Mouse (Mus musculus) testis, adult 2 months (tissue): ENCODE results near the gene Rnf26. TPM values are rescaled to one million over a fixed set of nuclear protein-coding genes. Genes with fewer than 3 reads are reported as not detected.

Experiments used
- H3K27ac ChIP-seq: fragments of 200-500 bp; 2 replicates; pipeline ENCODE4 v1.5.1; 2012; ENCODE audit warnings: low read depth, low read length; ENCODE audit not compliant: control insufficient read depth, insufficient read depth
- H3K27me3 ChIP-seq: fragments of 200-500 bp; 2 replicates; pipeline ENCODE4 v1.6.1; 2012; ENCODE audit warnings: mild to moderate bottlenecking, low read length, moderate library complexity; ENCODE audit not compliant: control insufficient read depth, insufficient read depth
- H3K36me3 ChIP-seq: fragments of 200-500 bp; 2 replicates; pipeline ENCODE4 v1.6.1; 2012; ENCODE audit warnings: mild to moderate bottlenecking, low read length; ENCODE audit not compliant: control insufficient read depth, insufficient read depth
- H3K4me1 ChIP-seq: fragments of 200-500 bp; 2 replicates; pipeline ENCODE4 v1.6.1; 2012; ENCODE audit warnings: low read length; ENCODE audit not compliant: control insufficient read depth, insufficient read depth
- H3K4me3 ChIP-seq: fragments of 200-500 bp; 2 replicates; pipeline ENCODE4 v1.5.1; 2012; ENCODE audit warnings: low read depth, mild to moderate bottlenecking, low read length, moderate library complexity, mixed read lengths; ENCODE audit not compliant: control insufficient read depth
- CTCF ChIP-seq: fragments of 200-500 bp; IDR thresholded peaks from 2 replicates; pipeline ENCODE4 v1.5.1; 2012; ENCODE audit warnings: low read depth, mild to moderate bottlenecking, inconsistent platforms, low read length, moderate library complexity; ENCODE audit not compliant: control insufficient read depth, insufficient read depth, insufficient replicate concordance
- POLR2A ChIP-seq: fragments of 200-500 bp; IDR thresholded peaks from 2 replicates; pipeline ENCODE4 v1.6.1; 2012; ENCODE audit warnings: low read depth, mild to moderate bottlenecking, inconsistent platforms, low read length, moderate library complexity; ENCODE audit not compliant: control insufficient read depth
- polyA plus RNA-seq: library from polyadenylated mRNA; depleted of rRNA; stranded (reverse); fragments of >200 nt; gene quantifications from 2 replicates; pipeline ENCODE4 v1.2.3, GENCODE M21; 2012

Gene Rnf26
- polyA plus RNA-seq, 1 experiment, result 37.5 TPM

DNA sequence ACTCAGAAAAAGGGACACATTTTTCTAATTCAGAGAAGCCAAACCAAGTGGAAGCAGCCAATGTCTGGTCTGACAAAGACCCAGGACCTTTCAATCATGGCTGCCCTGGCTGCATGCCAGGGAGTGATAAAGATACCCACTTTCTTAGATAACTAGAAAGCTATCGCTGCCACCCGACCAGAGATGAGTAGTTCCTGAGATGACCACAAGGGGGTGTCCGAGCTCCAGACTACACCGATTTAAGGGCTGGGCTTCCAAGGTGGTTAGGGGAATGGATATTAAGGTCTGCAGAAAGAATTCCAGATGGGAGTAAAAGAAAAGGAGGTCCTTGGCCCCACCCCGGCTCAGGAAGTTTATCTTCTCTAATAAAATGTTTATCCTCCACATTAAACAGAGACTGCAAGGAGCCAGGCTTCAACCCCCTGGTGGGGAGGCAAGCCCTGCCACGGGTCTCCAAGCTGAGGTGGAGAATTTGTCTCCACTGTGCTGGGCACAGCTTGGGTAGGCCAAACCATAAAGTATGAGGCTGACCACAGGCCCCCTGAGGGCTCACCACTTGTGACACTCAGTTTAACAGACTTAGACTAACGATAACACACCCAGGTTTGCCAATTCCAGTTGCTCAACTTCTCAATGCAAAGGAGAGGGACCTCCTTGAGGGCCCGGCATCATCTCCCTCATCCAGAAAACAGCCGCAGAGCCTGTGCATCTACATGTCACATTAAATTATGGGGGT, 3.8 kb downstream of the Rnf26 start:
- TF ChIP-seq POLR2A, result no peak
- peak; percentile 58; the same call in 1 of the 2 replicates for TF ChIP-seq CTCF
- Histone ChIP-seq H3K36me3 (no peaks in the 10 kb centered on the region; the same call in 1 of the 2 replicates), H3K27ac (no peak overlapping the region), H3K4me3 (no peak overlapping the region), H3K4me1 (peaks cover 26% of the 10 kb centered on the region), H3K27me3 (no peaks in the 10 kb centered on the region)

DNA sequence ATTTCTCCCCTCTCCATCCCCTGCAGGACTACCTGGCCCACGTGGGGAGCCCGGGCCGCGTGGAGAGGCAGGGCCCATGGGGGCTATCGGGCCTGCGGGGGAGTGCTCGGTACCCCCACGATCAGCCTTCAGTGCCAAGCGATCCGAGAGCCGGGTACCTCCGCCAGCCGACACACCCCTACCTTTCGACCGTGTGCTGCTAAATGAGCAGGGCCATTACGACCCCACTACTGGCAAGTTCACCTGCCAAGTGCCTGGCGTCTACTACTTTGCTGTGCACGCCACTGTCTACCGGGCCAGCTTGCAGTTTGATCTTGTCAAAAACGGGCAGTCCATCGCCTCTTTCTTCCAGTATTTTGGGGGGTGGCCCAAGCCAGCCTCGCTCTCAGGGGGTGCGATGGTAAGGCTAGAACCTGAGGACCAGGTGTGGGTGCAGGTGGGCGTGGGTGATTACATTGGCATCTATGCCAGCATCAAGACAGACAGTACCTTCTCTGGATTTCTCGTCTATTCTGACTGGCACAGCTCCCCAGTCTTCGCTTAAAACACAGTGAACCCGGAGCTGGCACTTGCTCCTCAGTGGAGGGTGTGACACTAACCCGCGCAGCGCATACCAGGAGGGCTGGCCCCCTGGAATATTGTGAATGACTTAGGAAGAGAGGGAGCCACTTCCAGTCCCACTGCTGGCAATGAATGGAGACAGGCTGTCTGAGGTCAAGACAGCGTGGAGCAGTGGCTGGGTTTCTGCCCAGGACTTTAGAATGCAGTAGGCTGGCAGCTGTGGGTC, 4.9 kb downstream of the Rnf26 start:
- H3K36me3 ChIP-seq, result no peaks in the 10 kb centered on the region; the same call in 1 of the 2 replicates
- peak overlapping the region; percentile 37 for H3K4me3 ChIP-seq
- peaks cover 26% of the 10 kb centered on the region for H3K4me1 ChIP-seq
- no peaks in the 10 kb centered on the region for H3K27me3 ChIP-seq
- no peak overlapping the region for H3K27ac ChIP-seq
- no peak for TF ChIP-seq CTCF
- no peak for TF ChIP-seq POLR2A

DNA sequence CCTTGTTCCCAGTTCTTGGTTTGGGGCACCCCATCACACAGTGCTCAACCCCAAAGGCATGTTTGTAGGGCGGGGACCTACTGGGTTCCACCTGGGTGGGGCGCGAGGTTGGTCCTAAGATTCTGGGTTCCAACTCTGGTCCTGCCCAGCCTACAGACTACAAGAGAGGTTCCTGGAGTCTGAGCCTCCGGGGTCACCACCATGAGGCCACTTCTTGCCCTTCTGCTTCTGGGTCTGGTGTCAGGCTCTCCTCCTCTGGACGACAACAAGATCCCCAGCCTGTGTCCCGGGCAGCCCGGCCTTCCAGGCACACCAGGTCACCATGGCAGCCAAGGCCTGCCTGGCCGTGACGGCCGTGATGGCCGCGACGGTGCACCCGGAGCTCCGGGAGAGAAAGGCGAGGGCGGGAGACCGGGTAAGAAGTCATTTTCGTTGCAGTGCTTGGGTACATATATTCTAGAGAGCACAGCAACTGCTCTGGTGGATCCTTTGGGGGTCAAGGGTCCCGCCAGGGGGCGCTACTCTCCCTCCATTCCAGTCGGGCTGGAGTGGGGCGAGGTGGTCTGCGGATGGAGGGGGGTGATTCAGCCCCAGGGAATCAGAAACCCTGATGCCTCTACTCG, 5.6 kb downstream of the Rnf26 start:
- Histone ChIP-seq H3K36me3 (no peaks in the 10 kb centered on the region; the same call in 1 of the 2 replicates), H3K27me3 (no peaks in the 10 kb centered on the region), H3K27ac (no peak overlapping the region), H3K4me3 (peak overlapping the region; percentile 66), H3K4me1 (peaks cover 26% of the 10 kb centered on the region)
- TF ChIP-seq CTCF (peak; percentile 57; the same call in 1 of the 2 replicates), POLR2A (no peak)

DNA sequence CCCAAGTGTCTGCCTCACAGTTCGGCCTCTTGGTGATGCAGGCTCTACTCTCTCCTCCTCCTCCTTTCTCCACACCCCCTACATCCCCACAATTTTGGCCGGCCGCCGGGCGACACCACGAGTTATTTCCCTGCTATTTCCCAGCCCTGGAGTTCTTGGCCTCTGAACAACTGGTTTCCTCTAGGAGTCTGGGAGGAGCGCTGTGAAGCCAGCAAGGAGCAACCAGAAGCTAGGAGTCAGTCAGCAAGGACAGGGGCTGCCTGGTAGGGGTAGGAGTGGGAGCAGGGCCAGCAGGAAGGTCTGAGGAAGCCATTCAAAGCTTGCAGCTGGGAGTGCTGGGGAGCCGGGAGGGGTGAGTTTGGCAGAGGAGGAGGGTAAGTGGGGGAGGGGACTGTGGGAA, 6.2 kb downstream of the Rnf26 start, which contains the start of gene C1qtnf5:
Gene C1qtnf5 (plus strand): TSS at position 136 of the 400 bp plus-strand sequence.
- H3K4me3 ChIP-seq, result peak within 1 kb of the TSS; percentile 66
- H3K27me3 ChIP-seq, result no peaks in the 10 kb centered on the region
- peak within 1 kb of the TSS; percentile 16; the same call in 1 of the 2 replicates for H3K27ac ChIP-seq
- TF ChIP-seq POLR2A (no peak), CTCF (no peak)
- H3K4me1 ChIP-seq, result peaks cover 26% of the 10 kb centered on the region
- no peaks in the 10 kb centered on the region; the same call in 1 of the 2 replicates for H3K36me3 ChIP-seq

DNA sequence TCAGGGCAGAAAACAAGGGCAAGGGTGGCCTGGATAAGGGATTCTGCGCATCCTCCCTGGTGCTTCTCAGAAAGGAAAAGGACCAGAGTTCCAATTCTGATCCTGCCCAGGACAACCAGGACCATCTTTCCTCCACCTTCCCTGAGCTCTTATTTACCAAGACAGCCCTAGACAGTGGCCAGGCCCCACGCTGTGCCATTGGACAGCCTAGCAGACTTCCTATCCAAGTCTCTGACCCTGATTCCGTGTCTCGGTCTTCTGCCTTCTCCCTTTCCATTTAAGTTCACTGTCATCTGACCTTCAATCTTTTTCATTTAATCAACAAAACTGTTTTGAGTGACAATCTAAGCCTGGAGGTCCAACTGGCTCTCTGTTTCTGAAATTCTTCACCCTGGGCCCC, 6.7 kb downstream of the Rnf26 start:
- no peaks in the 10 kb centered on the region; the same call in 1 of the 2 replicates for H3K36me3 ChIP-seq
- H3K27ac ChIP-seq, result no peak overlapping the region
- H3K27me3 ChIP-seq, result no peaks in the 10 kb centered on the region
- H3K4me3 ChIP-seq, result no peak overlapping the region
- peaks cover 29% of the 10 kb centered on the region for H3K4me1 ChIP-seq
- TF ChIP-seq CTCF (no peak), POLR2A (no peak)

DNA sequence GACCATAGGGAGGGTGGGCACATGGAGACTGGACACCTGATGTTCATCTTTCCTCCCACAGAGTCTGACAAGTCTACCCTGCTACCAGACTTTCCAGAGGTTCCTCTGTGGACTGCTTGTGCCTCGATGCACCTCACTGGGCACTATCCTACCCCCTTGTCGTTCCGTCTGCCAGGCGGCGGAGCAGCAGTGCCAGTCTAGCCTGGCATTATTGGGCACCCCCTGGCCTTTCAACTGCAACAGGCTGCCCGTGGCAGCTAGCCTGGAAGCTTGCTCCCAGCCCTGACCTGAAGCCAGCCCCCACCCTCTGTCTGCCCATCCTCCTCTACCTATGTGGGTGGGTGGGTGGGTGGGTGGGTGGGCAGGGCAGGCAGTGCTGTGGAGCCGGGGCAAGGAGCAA, 7.1 kb downstream of the Rnf26 start:
- Histone ChIP-seq H3K4me3 (no peak overlapping the region), H3K27ac (no peak overlapping the region)
- no peak for TF ChIP-seq POLR2A
- no peak for TF ChIP-seq CTCF

DNA sequence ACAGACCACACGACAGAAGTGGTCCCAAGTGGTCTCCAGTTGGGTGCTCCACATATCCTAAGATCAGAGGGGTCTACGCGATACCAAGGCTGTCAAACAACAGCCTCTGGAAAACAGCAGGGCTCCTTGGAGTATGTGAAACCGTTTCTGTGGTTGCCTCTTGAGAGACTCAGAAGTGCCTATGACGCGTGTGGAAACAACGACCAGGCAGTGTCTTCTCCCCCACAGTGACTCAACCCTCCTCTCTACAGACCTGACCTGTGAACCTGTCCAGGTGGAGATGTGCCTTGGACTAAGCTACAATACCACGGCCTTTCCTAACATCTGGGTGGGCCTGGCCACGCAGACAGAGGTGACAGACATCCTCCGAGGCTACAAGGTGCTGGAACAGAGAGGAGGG, 7.5 kb downstream of the Rnf26 start:
- no peak overlapping the region for H3K27ac ChIP-seq
- H3K4me1 ChIP-seq, result peaks cover 34% of the 10 kb centered on the region
- H3K4me3 ChIP-seq, result no peak overlapping the region
- no peak for TF ChIP-seq POLR2A
- TF ChIP-seq CTCF, result no peak
- H3K36me3 ChIP-seq, result no peaks in the 10 kb centered on the region; the same call in 1 of the 2 replicates
- no peaks in the 10 kb centered on the region for H3K27me3 ChIP-seq

More for the DNA sequence above, 7.1 kb downstream of the Rnf26 start:
- Histone ChIP-seq H3K27me3 (no peaks in the 10 kb centered on the region), H3K36me3 (no peaks in the 10 kb centered on the region; the same call in 1 of the 2 replicates), H3K4me1 (peaks cover 33% of the 10 kb centered on the region)
